Mouse (Mus musculus) heart, embryonic 11.5 days (tissue): Measurements from ENCODE around the gene Gls. TPM values are rescaled to one million over a fixed set of nuclear protein-coding genes. Genes with fewer than 3 reads are reported as not detected.

Source experiments
- ATAC-seq: fragments of 200-750 bp; cut with Nextera tagmentation; replicated peaks from 2 replicates; pipeline ENCODE4 v1.8.0; 2017; ENCODE audit warnings: moderate library complexity; ENCODE audit not compliant: insufficient number of reproducible peaks, low FRiP score, low TSS enrichment
- H3K27ac ChIP-seq: fragments of 300-500 bp; sonication (generic); 2 replicates; pipeline ENCODE4 v1.5.1; 2014; ENCODE audit warnings: mild to moderate bottlenecking, low read depth, low read length
- H3K27me3 ChIP-seq: fragments of 300-500 bp; sonication (generic); 2 replicates; pipeline ENCODE4 v1.6.1; 2014; ENCODE audit warnings: mild to moderate bottlenecking, low read length, mixed read lengths; ENCODE audit not compliant: control insufficient read depth, insufficient read depth
- H3K36me3 ChIP-seq: fragments of 300-500 bp; sonication (generic); 2 replicates; pipeline ENCODE4 v1.6.1; 2014; ENCODE audit warnings: mild to moderate bottlenecking, low read length, moderate library complexity, mixed read lengths; ENCODE audit not compliant: control insufficient read depth, insufficient read depth
- H3K4me1 ChIP-seq: fragments of 300-500 bp; sonication (generic); 2 replicates; pipeline ENCODE4 v1.6.1; 2014; ENCODE audit warnings: low read length; ENCODE audit not compliant: control insufficient read depth, insufficient read depth
- H3K4me2 ChIP-seq: fragments of 300-500 bp; sonication (generic); 2 replicates; pipeline ENCODE4 v1.6.1; 2014; ENCODE audit warnings: mild to moderate bottlenecking, moderate library complexity
- H3K4me3 ChIP-seq: fragments of 300-500 bp; sonication (generic); 2 replicates; pipeline ENCODE4 v1.5.1; 2014; ENCODE audit warnings: low read depth, low read length
- H3K9ac ChIP-seq: fragments of 300-500 bp; sonication (generic); 2 replicates; pipeline ENCODE4 v1.6.1; 2014; ENCODE audit warnings: mild to moderate bottlenecking, low read depth, low read length, moderate library complexity
- H3K9me3 ChIP-seq: fragments of 300-500 bp; sonication (generic); replicated peaks from 2 replicates; pipeline ENCODE4 v1.6.1; 2016; ENCODE audit warnings: low read length; ENCODE audit not compliant: control insufficient read depth
- WGBS: fragments of 180-500 bp; shearing (Covaris S2); extraction: QIAGEN DNeasy Blood & Tissue Kit; methylation state at CpG from one replicate; pipeline ENCODE4 v1.1.7; 2014; ENCODE audit not compliant: insufficient replicate concordance; 5-methylcytosine and 5-hydroxymethylcytosine counted together
- polyA plus RNA-seq: library from polyadenylated mRNA; unstranded; fragments of >200 nt; fragmentation: Nextera tagmentation; extraction: Ambion mirVana; gene quantifications from 2 replicates; pipeline ENCODE4 v1.2.1, GENCODE M21; 2014

Gene Gls
- polyA plus RNA-seq, 1 experiment from 2014 or later: 36.0 TPM

DNA sequence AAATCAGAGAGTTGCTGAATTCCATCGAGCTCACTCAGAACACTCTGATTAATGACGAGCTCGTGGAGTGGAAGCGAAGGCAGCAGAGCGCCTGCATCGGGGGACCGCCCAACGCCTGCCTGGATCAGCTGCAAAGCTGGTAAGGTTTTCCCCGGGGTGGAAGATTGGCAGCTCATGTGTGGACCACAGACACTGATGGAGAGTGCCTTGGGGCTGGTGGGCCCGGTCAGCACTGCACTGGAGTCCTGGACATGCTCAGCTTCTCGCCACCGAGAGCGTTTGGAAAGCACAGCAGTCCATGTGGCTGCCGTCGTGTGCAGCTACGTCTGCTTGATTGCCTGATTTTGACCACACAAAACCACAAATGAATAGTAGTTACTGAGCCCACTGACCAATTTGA lies 95.7 kb downstream of the Gls start:
- 71% methylated on average over 16 of the region's 16 CpGs for WGBS
- Histone ChIP-seq H3K9ac (no peak overlapping the region), H3K27me3 (no peaks in the 10 kb centered on the region), H3K4me1 (peaks cover 8% of the 10 kb centered on the region), H3K4me3 (no peak overlapping the region), H3K9me3 (no peaks in the 10 kb centered on the region), H3K27ac (no peak overlapping the region), H3K4me2 (no peak overlapping the region), H3K36me3 (peaks cover 2% of the 10 kb centered on the region; the same call in 1 of the 2 replicates)
- no peak for ATAC-seq

DNA sequence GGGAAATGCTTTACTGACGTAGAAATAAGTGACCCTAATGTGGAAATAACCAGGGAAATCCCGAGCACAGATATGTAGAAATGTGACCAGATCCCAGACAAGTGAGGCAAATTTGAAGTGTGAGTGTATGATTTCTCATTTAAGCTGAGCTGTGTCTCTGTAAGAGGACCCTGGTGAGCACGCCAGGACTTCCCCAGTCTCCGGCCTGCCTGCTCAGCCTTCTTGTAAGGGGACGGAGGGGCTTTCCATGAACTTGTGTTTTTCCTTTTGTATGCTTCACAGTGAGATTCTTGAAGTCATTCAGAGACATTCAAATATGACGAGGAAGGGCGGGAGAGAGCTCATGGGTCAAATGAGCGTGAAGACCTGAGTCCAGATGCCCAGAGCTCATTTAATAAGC lies 99.8 kb downstream of the Gls start:
- Histone ChIP-seq H3K27me3 (no peaks in the 10 kb centered on the region), H3K4me1 (peaks cover 2% of the 10 kb centered on the region; the same call in 1 of the 2 replicates), H3K27ac (no peak overlapping the region), H3K9ac (no peak overlapping the region), H3K4me3 (no peak overlapping the region), H3K4me2 (no peak overlapping the region), H3K9me3 (no peaks in the 10 kb centered on the region), H3K36me3 (peaks cover 2% of the 10 kb centered on the region; the same call in 1 of the 2 replicates)
- no peak for ATAC-seq
- 86% methylated on average over 8 of the region's 8 CpGs for WGBS

GRCm38 (mm10) chr1:52131787-52132377 lies 101.2 kb downstream of the Gls start:
- Histone ChIP-seq H3K27me3 (no peaks in the 10 kb centered on the region), H3K4me1 (0 out of 2 replicates have a peak, but pooled peaks cover 2% of the 10 kb centered on the region), H3K4me2 (no peak overlapping the region), H3K9ac (no peak overlapping the region), H3K27ac (no peak overlapping the region), H3K9me3 (no peaks in the 10 kb centered on the region), H3K36me3 (peaks cover 4% of the 10 kb centered on the region; the same call in 1 of the 2 replicates), H3K4me3 (no peak overlapping the region)
- ATAC-seq: no peak
- WGBS: 78% methylated on average over 11 of the region's 11 CpGs

DNA sequence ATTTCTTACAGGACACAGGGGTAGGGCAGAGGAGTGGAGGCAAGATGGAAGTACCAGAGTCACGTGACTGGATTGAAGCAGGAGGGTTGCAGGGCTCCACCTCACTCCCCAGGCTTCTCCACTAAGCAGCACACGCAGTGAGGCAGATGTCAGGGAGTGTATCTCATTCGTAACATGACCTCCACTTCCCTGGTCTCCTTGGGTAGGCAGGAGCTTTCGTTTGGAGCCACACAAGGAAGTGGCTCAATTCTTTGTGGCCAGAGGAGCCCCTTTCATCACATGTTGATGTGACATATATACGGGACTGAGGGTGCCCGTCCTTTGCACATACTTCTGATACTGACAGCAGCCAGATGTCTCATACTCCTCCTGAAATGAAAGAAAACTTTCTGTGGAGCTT lies 103.2 kb downstream of the Gls start:
- no peak for ATAC-seq
- Histone ChIP-seq H3K27me3 (no peaks in the 10 kb centered on the region), H3K4me3 (no peak overlapping the region), H3K9ac (no peak overlapping the region), H3K9me3 (no peaks in the 10 kb centered on the region), H3K4me1 (0 out of 2 replicates have a peak, but pooled peaks cover 2% of the 10 kb centered on the region), H3K27ac (no peak overlapping the region), H3K4me2 (no peak overlapping the region), H3K36me3 (peaks cover 5% of the 10 kb centered on the region; the same call in 1 of the 2 replicates)
- WGBS: 50% methylated on average over 6 of the region's 6 CpGs

DNA sequence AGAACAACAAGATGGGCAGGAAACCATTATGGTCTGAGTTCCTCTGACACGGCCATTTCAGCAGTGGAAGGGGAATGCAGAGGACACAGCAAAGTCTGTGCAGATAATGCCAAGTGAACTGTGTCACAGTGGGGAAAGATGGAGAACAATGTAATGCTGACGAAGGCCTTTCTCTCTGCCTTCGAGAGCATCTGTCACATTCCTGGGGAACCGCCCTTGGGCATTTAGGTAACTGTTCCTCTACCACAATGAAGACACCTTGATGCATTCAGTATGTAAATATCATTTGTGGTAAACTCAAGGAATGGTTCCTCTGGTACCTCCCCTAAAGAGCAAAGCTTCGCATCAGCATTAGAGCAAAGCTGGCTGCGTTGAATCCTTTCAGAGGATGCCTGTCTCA lies 105.7 kb downstream of the Gls start:
- Histone ChIP-seq H3K27me3 (no peaks in the 10 kb centered on the region), H3K9ac (no peak overlapping the region), H3K36me3 (peaks cover 5% of the 10 kb centered on the region; the same call in 1 of the 2 replicates), H3K9me3 (no peaks in the 10 kb centered on the region), H3K4me2 (no peak overlapping the region), H3K27ac (no peak overlapping the region), H3K4me1 (0 out of 2 replicates have a peak, but pooled peaks cover 2% of the 10 kb centered on the region), H3K4me3 (no peak overlapping the region)
- no peak for ATAC-seq
- 87% methylated on average over 6 of the region's 6 CpGs for WGBS

DNA sequence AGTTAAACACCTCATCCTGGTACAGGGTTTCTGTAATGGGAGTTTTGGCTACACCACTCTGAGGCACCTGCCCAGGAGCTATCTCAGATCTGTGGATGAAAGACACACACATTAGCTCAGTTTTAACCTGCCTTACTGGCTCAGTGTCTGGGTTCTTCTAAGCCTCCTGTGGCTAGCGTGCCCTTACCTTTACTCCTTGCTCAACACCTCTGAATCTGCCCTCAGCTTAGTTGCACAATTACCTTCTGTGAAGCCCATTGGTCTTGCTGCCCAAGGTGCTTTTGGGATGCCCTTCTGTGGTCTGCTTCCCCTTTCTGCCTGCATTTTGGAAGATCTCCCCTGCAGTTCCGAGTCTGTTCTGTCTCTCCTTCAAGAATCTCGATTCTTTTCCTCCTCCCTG lies 108.2 kb downstream of the Gls start:
- WGBS: 72% methylated on average over 3 of the region's 3 CpGs
- Histone ChIP-seq H3K27me3 (no peaks in the 10 kb centered on the region), H3K4me2 (no peak overlapping the region), H3K4me3 (no peak overlapping the region), H3K36me3 (peaks cover 5% of the 10 kb centered on the region; the same call in 1 of the 2 replicates), H3K9ac (no peak overlapping the region), H3K9me3 (no peaks in the 10 kb centered on the region), H3K27ac (no peak overlapping the region), H3K4me1 (0 out of 2 replicates have a peak, but pooled peaks cover 5% of the 10 kb centered on the region)
- ATAC-seq: no peak

- Histone ChIP-seq H3K27me3 (no peaks in the 10 kb centered on the region), H3K4me3 (no peak overlapping the region), H3K9ac (no peak overlapping the region), H3K4me2 (no peak overlapping the region), H3K27ac (no peak overlapping the region), H3K4me1 (0 out of 2 replicates have a peak, but pooled peaks cover 5% of the 10 kb centered on the region), H3K36me3 (no peaks in the 10 kb centered on the region), H3K9me3 (no peaks in the 10 kb centered on the region)
- WGBS: 79% methylated on average over 3 of the region's 3 CpGs
- ATAC-seq: no peak
Observed at GRCm38 (mm10) chr1:52121052-52121451, 112.0 kb downstream of the Gls start.

DNA sequence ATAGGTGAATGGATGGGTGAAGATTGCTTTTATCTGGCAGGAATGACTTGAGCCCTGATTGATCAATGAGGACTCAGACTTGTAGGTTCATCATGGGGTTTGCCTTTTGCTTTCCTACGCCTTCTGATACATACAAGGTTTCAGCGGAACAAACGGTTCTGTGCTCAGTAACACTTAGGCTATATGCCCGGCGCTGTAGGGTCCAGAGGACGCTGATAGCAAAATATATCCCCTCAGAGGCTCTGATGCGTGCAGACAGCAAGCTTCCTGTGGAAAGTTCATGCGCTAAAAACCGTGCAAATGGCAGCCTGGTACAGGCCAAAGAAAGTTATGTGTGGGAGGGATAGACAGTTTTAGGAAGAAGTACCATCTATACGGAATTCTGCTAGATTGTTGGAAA lies 112.8 kb downstream of the Gls start:
- peak overlapping the region; percentile 80 for H3K9ac ChIP-seq
- H3K4me1 ChIP-seq: 0 out of 2 replicates have a peak, but pooled peaks cover 5% of the 10 kb centered on the region
- H3K4me2 ChIP-seq: peak overlapping the region; percentile 92
- WGBS: 28% methylated on average over 10 of the region's 10 CpGs
- no peaks in the 10 kb centered on the region for H3K27me3 ChIP-seq
- H3K27ac ChIP-seq: no peak overlapping the region
- peak overlapping the region; percentile 94 for H3K4me3 ChIP-seq
- no peak for ATAC-seq
- no peaks in the 10 kb centered on the region for H3K9me3 ChIP-seq
- no peaks in the 10 kb centered on the region for H3K36me3 ChIP-seq

DNA sequence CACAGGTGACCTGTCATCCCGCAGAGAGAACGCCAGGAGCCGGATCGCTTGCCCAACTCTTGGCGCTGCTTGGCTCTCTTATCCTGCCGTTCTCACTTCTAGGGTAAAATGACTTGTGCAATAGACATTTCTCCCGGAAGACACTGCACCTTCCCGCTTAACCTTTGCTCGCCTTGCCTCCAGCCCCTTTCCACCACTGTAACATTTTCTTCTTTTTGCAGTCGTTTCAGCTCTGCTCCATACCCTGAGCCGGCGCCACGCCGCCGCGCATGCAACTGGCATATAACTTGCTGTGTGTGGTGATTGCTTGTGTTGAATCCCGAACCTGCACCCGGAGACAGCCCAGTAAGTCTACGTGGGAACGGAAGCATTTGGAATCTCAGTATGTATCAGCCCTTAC lies 113.3 kb downstream of the Gls start:
- Histone ChIP-seq H3K9ac (peak overlapping the region; percentile 80), H3K9me3 (no peaks in the 10 kb centered on the region), H3K4me3 (peak overlapping the region; percentile 94), H3K36me3 (no peaks in the 10 kb centered on the region), H3K27me3 (no peaks in the 10 kb centered on the region), H3K4me2 (peak overlapping the region; percentile 92), H3K27ac (peak overlapping the region; percentile 60), H3K4me1 (0 out of 2 replicates have a peak, but pooled peaks cover 5% of the 10 kb centered on the region)
- WGBS: under 1% methylated on average over 20 of the region's 20 CpGs
- ATAC-seq: peak; percentile 25
